Mouse (Mus musculus) embryonic facial prominence, embryonic 12.5 days (tissue): Measurements from ENCODE around the gene Pgls. TPM values are rescaled to one million over a fixed set of nuclear protein-coding genes. Genes with fewer than 3 reads are reported as not detected.

Experiments used
- microRNA-seq: library from miRNA; unstranded; fragments of <30 nt; microRNA quantifications from one replicate; pipeline ENCODE4, GENCODE M21; 2017
- polyA plus RNA-seq: library from polyadenylated mRNA; unstranded; fragments of >200 nt; fragmentation: Nextera tagmentation; extraction: Ambion mirVana; gene quantifications from 2 replicates; pipeline ENCODE4 v1.2.1, GENCODE M21; 2016

The Pgls gene
- polyA plus RNA-seq, 1 experiment from 2014 or later: 236 TPM

Small RNAs within 50 kb of the gene (microRNA-seq; reads per million reads assigned to microRNA genes)
- gene Mir6769b: not detected

Other genes with a start within 250 kb of the Pgls start
- gene Use1, start 225.3 kb upstream of the Pgls start, polyA plus RNA-seq: 85.4 and 89.2 TPM in 2 replicates
- gene Ocel1, start 220.9 kb upstream of the Pgls start, polyA plus RNA-seq: 5.4 and 5.6 TPM in 2 replicates
- gene Nr2f6, start 210.2 kb upstream of the Pgls start, polyA plus RNA-seq: 71.0 and 72.7 TPM in 2 replicates
- 8.6 and 8.9 TPM in 2 replicates for gene Ushbp1, start 196.4 kb upstream of the Pgls start, polyA plus RNA-seq
- 99.6 and 103 TPM in 2 replicates for gene Babam1, start 195.3 kb upstream of the Pgls start, polyA plus RNA-seq
- gene Ankle1, start 186.2 kb upstream of the Pgls start, polyA plus RNA-seq: 40.5 and 42.7 TPM in 2 replicates
- gene Abhd8, start 128.5 kb upstream of the Pgls start, polyA plus RNA-seq: 89.4 and 92.7 TPM in 2 replicates
- 169 TPM in 2 replicates for gene Mrpl34, start 127.2 kb upstream of the Pgls start, polyA plus RNA-seq
- gene Dda1, start 123.0 kb upstream of the Pgls start, polyA plus RNA-seq: 108 and 117 TPM in 2 replicates
- 9.6 and 10.7 TPM in 2 replicates for gene Ano8, start 106.2 kb upstream of the Pgls start, polyA plus RNA-seq
- 23.0 and 25.0 TPM in 2 replicates for gene Gtpbp3, start 104.1 kb upstream of the Pgls start, polyA plus RNA-seq
- 62.2 and 64.4 TPM in 2 replicates for gene Plvap, start 80.4 kb upstream of the Pgls start, polyA plus RNA-seq
- gene Ccdc194, start 66.5 kb upstream of the Pgls start, polyA plus RNA-seq: 0.48 and 0.49 TPM in 2 replicates
- gene Bst2, start 54.7 kb upstream of the Pgls start, polyA plus RNA-seq: 11.2 and 12.8 TPM in 2 replicates
- gene Mvb12a, start 49.3 kb upstream of the Pgls start, polyA plus RNA-seq: 69.0 and 72.6 TPM in 2 replicates
- 0.23 and 1.1 TPM in 2 replicates for gene Tmem221, start 33.3 kb upstream of the Pgls start, polyA plus RNA-seq
- gene Nxnl1, start 25.6 kb upstream of the Pgls start, polyA plus RNA-seq: not detected in 2 replicates
- gene Slc27a1, start 23.3 kb upstream of the Pgls start, polyA plus RNA-seq: 48.4 and 48.6 TPM in 2 replicates
- 4.5 and 6.2 TPM in 2 replicates for gene Fam129c, start 5.5 kb downstream of the Pgls start, polyA plus RNA-seq
- gene Colgalt1, start 18.8 kb downstream of the Pgls start, polyA plus RNA-seq: 72.7 and 72.8 TPM in 2 replicates
- 1.9 and 2.8 TPM in 2 replicates for gene Unc13a, start 79.6 kb downstream of the Pgls start, polyA plus RNA-seq
- 3.4 and 4.5 TPM in 2 replicates for gene Jak3, start 84.1 kb downstream of the Pgls start, polyA plus RNA-seq
- gene Insl3, start 97.0 kb downstream of the Pgls start, polyA plus RNA-seq: 0.39 and 0.50 TPM in 2 replicates
- 0.64 and 0.67 TPM in 2 replicates for gene B3gnt3, start 109.6 kb downstream of the Pgls start, polyA plus RNA-seq
- gene Fcho1, start 133.5 kb downstream of the Pgls start, polyA plus RNA-seq: 7.4 and 8.3 TPM in 2 replicates